In the genomic region with DNA sequence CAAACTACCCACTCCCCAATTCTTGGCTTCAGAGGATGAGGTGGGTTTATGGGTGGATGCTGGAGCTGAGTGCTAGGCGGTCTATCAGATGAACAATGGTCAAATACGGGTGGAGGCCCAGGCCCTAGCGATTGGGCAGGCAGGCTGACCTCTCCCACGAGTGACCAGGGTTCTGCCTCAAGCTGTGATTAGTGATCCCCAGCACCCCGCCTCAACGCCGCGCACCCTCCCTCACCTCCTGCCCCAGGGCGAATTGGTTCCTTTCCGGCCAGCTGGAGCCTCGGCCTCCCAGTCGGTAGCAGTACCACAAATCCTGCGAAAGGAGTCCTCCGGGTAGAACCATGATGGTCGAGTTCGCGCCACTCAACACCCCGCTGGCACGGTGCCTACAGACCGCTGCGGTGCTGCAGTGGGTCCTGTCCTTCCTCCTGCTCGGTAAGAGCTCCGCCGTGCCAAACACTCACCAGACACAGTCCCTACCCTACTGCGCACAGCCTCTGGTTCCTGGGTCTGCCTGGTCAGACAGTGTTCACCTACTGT, we compare ENCODE assay signal across 8 mouse cellular contexts. TPM values are rescaled to one million over a fixed set of nuclear protein-coding genes. Genes with fewer than 3 reads are reported as not detected.
DNase-seq lines count a peak whose midpoint lies in the region; ATAC-seq lines count a peak whose summit lies in the region.

A gene (minus strand): TSS at position 538 of the 540 bp plus-strand sequence.

- peak within 1 kb of the TSS; percentile 30 for H3K4me3 ChIP-seq in hindbrain, embryonic 11.5 days (ENCODE audit: low read depth, low read length)
- H3K4me3 ChIP-seq in limb, embryonic 12.5 days (replicated peaks), result peak within 1 kb of the TSS; percentile 34
- H3K4me3 ChIP-seq in midbrain, embryonic 13.5 days (replicated peaks), result peak within 1 kb of the TSS; percentile 37

- H3K9me3 ChIP-seq in hindbrain, embryonic 11.5 days (ENCODE audit: control insufficient read depth, low read length), result no peaks in the 10 kb centered on the region
- no peaks in the 10 kb centered on the region for H3K9me3 ChIP-seq in limb, embryonic 12.5 days
- no peaks in the 10 kb centered on the region for H3K9me3 ChIP-seq in midbrain, embryonic 13.5 days

- H3K27me3 ChIP-seq in hindbrain, embryonic 11.5 days (ENCODE audit: control insufficient read depth, insufficient read depth, low read length), result no peaks in the 10 kb centered on the region
- peaks cover 11% of the 10 kb centered on the region for H3K27me3 ChIP-seq in limb, embryonic 12.5 days
- 0 out of 2 replicates have a peak, but pooled peaks cover 6% of the 10 kb centered on the region for H3K27me3 ChIP-seq in midbrain, embryonic 13.5 days

- peak; percentile 49 for ATAC-seq in hindbrain, embryonic 11.5 days (ENCODE audit: low FRiP score)
- ATAC-seq in limb, embryonic 12.5 days (ENCODE audit: insufficient number of reproducible peaks, insufficient read depth, low FRiP score, low TSS enrichment, low read depth), result peak; percentile 37; the same call in 1 of the 2 replicates
- peak; percentile 82 for ATAC-seq in midbrain, embryonic 13.5 days

- H3K36me3 ChIP-seq in hindbrain, embryonic 11.5 days (ENCODE audit: control insufficient read depth, insufficient read depth, low read length), result no peaks in the 10 kb centered on the region
- no peaks in the 10 kb centered on the region for H3K36me3 ChIP-seq in limb, embryonic 12.5 days
- no peaks in the 10 kb centered on the region for H3K36me3 ChIP-seq in midbrain, embryonic 13.5 days

- peak within 1 kb of the TSS; percentile 49; the same call in 1 of the 2 replicates for H3K9ac ChIP-seq in hindbrain, embryonic 11.5 days (ENCODE audit: low read depth, low read length)
- H3K9ac ChIP-seq in limb, embryonic 12.5 days (replicated peaks), result peak within 1 kb of the TSS; percentile 44
- H3K9ac ChIP-seq in midbrain, embryonic 13.5 days (replicated peaks), result peak within 1 kb of the TSS; percentile 61

- H3K27ac ChIP-seq in hindbrain, embryonic 11.5 days (ENCODE audit: low read depth, low read length), result no peak within 1 kb of the TSS
- no peak within 1 kb of the TSS for H3K27ac ChIP-seq in limb, embryonic 12.5 days
- H3K27ac ChIP-seq in midbrain, embryonic 13.5 days, result no peak within 1 kb of the TSS

- DNase-seq in cerebellum, postnatal 10 days, result peak; percentile 57 to 66
- DNase-seq in cerebellum, adult 8-10 months, result no peak
- peak; percentile 49 for DNase-seq in embryo, embryonic 10 days (ENCODE audit: low spot score)
- DNase-seq in hindbrain, embryonic 11.5 days (ENCODE audit: low spot score), result peak; percentile 51
- no peak for DNase-seq in spleen, postnatal 10 days (ENCODE audit: low spot score in 2 of 2)
- no peak for DNase-seq in layer of hippocampus, postnatal 25 days (ENCODE audit: extremely low spot score in 1 of 2, low spot score in 1 of 2)

- peak within 1 kb of the TSS; percentile 46 for H3K4me2 ChIP-seq in hindbrain, embryonic 11.5 days (replicated peaks; ENCODE audit: low read depth, low read length)
- H3K4me2 ChIP-seq in limb, embryonic 12.5 days, result peak within 1 kb of the TSS; percentile 62
- H3K4me2 ChIP-seq in midbrain, embryonic 13.5 days (replicated peaks), result peak within 1 kb of the TSS; percentile 62

- H3K4me1 ChIP-seq in hindbrain, embryonic 11.5 days (replicated peaks; ENCODE audit: control insufficient read depth, insufficient read depth, low read length), result no peaks in the 10 kb centered on the region
- H3K4me1 ChIP-seq in limb, embryonic 12.5 days (replicated peaks), result no peaks in the 10 kb centered on the region; the same call in 1 of the 2 replicates
- peaks cover 5% of the 10 kb centered on the region; the same call in 1 of the 2 replicates for H3K4me1 ChIP-seq in midbrain, embryonic 13.5 days (replicated peaks)

- WGBS in hindbrain, embryonic 11.5 days, result 5% methylated on average over 25 of the region's 25 CpGs
- WGBS in limb, embryonic 12.5 days, result 3% methylated on average over 25 of the region's 25 CpGs
- WGBS in midbrain, embryonic 13.5 days, result 2% methylated on average over 25 of the region's 25 CpGs

RNA-seq across cellular contexts. Expression of the gene that starts here (rescaled TPM):
- 0.20 and 0.25 TPM in 2 replicates for polyA plus RNA-seq in hindbrain, embryonic 11.5 days (2014; fragmentation: Nextera tagmentation; extraction: Ambion mirVana)
- polyA plus RNA-seq in limb, embryonic 12.5 days (2016; fragmentation: Nextera tagmentation; extraction: Ambion mirVana), result 0.42 and 0.43 TPM in 2 replicates
- 0.66 and 0.75 TPM in 2 replicates for polyA plus RNA-seq in midbrain, embryonic 13.5 days (2015; fragmentation: Nextera tagmentation; extraction: Ambion mirVana)
- under 1 TPM; 0.26 to 0.27 TPM for total RNA-seq in layer of hippocampus, postnatal 25 days (2021)

Comparison
In these comparisons a context has a peak if more than half of its experiments do, and no peak if none do; other contexts are left out.
1. DNase-seq: peak in cerebellum, postnatal 10 days (2 of 2) and embryo, embryonic 10 days (single experiment); none in cerebellum, adult 8-10 months (single experiment), spleen, postnatal 10 days (0 of 2) and layer of hippocampus, postnatal 25 days (0 of 2).
2. Peak in DNase-seq, ATAC-seq, H3K4me3 ChIP-seq, H3K9ac ChIP-seq and H3K4me2 ChIP-seq in hindbrain, embryonic 11.5 days; RNA of the gene not detected or under 1 TPM.
3. Peak in ATAC-seq, H3K4me3 ChIP-seq, H3K9ac ChIP-seq and H3K4me2 ChIP-seq in limb, embryonic 12.5 days; RNA of the gene not detected or under 1 TPM.
4. Peak in ATAC-seq, H3K4me3 ChIP-seq, H3K9ac ChIP-seq and H3K4me2 ChIP-seq in midbrain, embryonic 13.5 days; RNA of the gene not detected or under 1 TPM.
5. Peak in every context shown above with its lines, with median percentiles within 50 percentile points of each other: ATAC-seq, H3K4me2 ChIP-seq, H3K4me3 ChIP-seq and H3K9ac ChIP-seq.